Mouse (Mus musculus): ENCODE data around the gene Eif2ak1.

Gene Eif2ak1

DNA sequence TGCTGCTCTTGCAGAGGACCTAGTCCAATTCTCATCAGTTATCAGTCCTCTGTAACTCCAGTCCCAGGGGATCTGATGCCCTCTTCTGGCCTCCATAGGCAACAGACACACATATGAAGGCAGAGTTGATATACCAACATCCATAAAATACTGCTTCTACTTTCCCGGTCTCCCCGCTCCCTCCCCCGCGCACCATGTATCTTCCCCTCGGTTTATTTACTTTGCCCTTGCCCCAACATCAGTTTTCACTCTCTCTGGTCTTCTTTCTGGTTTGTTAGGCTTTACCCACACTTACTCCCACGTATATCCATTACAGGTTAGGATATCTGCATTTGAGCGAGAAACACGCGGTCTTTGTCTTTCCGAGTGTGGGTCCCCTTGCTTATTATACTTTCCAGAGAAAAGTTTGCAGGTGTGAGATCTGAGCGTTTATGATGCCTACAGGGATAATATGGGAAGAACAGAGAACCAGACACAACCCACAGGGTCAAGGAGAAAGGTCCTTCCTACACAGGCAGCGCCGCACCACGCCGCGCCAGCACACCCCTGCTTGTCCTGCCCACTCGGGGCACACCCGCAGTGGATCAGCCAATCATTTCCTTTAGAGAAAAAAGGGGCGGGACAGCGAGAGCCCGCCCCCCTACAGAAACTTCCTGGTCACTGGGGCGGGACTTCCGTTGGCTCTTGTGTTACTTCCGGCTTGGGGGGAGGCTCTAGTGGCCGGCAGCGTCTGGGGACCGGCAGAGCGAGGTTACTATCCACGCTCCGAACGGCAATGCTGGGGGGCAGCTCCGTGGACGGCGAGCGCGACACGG is at the start of gene Eif2ak1:
Gene Eif2ak1, plus strand, starts transcription at position 673 of the 815 bp plus-strand sequence.
- DNase-seq (ENCODE audit: low spot score in 2 of 2) = peak; percentile 93 to 95

DNA sequence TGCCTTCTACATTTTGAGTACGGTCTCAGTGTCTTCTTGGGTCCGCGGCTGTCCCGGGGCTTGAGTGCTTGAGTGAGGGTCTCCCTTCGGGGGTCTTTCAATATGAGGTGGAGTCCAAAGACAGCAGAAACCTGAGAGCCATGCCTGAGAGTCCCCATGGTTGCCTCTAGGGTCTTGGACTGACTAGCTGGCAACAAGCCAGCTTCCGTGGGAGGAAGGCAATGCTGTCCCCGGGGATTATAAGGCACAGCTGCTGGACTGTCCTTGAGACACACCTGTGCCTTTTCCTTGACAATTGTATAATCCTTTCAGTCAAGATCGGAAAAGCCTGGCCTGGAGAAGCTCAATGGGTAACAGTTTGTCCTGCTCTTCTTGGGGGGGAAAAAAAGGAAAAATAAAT is 35.6 kb upstream of the Eif2ak1 start:
- DNase-seq (ENCODE audit: low spot score in 2 of 2) = peak in 1 of 2 experiments; percentile 53

DNA sequence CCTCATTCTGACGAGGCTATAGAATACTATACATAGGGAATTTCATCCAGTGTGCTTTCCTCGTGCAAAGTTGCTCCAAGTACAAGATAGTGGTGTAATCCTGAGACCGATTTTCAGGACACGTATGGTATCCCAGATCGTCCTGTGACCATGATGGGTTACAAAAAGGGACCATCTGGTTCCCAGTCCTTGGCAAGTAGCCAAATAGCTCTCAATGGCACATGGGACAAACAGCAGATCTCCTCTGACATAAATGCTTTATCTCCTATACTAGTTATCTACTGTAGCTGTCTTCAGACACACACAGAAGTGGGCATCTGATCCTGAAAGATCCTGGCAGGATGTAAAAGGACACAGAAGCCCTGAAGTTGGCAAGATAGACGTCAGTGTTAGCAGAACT is 32.2 kb upstream of the Eif2ak1 start:
- no peak for DNase-seq (ENCODE audit: low spot score in 2 of 2)

DNA sequence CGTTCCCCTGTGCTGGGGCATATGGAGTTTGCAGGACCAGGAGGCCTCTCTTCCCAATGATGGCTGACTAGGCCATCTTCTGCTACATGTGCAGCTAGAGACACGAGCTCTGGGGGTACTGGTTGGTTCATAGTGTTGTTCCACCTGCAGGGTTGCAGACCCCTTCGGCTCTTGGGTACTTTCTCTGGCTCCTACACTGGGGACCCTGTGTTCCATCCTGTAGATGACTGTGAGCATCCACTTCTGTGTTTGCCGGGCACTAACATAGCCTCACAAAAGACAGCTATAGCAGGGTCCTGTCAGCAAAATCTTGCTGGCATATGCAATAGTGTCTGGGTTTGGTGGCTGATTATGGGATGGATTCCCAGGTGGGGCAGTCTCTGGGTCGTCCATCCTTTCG is 16.4 kb upstream of the Eif2ak1 start:
- peak in 1 of 2 experiments; percentile 24 for DNase-seq (ENCODE audit: low spot score in 2 of 2)

DNA sequence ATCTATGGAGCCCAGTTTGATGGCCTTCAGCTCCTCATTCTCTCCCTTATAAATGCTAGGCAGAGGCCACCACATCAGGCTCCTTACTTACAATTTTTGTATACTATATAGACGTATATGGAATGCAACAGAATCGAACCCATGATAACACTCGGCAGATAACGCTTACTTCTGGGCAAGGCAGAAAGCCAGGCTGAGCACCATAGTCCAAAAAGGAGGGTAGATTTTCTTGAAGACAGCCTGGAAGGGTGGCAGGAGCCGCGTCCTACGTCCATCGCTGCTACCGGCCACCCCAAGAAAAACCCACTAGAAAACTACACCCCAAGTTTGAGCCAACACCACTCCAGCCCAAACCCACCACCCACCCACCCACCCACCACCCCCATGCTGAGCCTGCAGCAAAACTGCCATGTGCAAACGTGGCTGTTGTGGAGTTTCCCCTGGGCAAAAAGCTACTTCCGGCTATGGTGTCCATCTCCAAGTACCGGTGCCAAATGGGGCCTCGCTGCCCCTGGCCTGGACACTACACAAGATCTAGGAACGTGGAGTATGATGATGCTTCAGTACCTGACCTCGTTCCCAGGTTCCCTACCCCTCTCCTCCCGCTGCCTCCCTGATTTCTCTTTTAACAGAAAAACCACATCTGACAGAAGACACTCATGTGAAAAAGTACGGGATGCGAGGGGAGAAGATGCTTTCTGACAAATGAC is 13.4 kb upstream of the Eif2ak1 start:
- peak in 1 of 2 experiments; percentile 55 for DNase-seq (ENCODE audit: low spot score in 2 of 2)

DNA sequence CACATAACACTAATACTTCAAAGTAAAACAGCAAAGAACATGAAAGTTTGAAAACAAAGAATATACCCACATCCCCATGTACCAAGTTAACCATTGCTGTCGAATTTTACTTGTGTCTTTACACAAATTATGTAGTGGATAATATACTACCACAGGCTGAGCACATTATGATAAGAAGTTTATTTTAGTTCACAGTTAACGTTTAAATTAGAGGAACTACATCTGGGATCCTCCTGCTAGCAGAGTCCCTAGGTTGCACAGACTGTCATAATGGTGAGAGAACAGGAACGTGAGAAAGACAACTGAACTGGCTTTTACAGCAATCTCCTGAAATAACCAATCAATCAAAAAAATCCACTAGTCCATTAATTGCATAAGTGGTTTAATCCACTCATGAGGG is 10.3 kb upstream of the Eif2ak1 start:
- no peak for DNase-seq (ENCODE audit: low spot score in 2 of 2)

DNA sequence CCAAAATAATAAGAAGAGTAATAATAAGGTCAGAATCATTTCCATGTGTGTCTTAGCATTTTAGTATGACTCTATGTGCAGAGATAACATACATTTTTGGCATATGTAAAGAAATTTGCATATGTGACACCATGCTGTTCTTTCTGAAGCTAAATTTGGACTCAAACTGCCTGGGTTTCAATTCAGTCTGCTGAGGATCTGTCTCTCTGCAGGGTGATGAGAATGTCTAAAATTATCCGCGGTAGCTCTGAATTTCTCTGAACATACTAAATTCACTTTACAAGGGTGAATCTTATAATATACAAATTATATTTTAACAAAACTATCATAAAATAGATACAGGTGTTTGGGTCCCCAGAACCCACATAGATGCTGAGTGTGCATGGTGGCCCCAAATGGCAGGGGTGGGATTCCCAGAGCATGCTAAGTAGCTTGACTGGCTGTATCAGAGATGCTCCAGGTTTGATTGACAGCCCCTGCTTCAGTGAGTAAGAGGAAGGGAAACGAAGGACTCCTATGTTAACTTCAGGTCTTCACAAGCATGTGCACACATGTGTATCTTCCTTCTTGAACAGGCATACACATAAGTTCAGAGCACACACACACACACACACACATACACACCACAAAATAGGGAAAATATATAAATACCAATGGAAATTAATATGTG is 8.0 kb upstream of the Eif2ak1 start:
- DNase-seq (ENCODE audit: low spot score in 2 of 2) = peak in 1 of 2 experiments; percentile 50

DNA sequence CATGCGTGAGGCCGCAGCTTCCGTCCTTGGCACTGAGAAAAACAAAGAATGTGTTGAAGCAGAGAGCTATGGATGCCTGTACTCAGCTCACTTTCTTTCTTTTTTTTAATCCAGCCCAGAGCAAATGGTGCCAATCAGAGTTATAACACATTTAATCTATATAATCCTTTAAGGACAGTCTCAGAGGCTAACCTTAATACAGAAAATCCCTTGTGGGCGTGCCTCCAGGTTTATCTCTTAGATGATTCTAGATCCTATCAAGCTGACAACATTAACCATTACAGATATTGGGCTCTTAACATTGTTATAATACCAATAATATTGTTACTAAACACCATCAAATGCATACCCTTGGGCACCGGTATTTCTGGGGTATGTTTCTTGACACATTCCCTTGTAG is 5.9 kb upstream of the Eif2ak1 start:
- DNase-seq (ENCODE audit: low spot score in 2 of 2) = no peak

DNA sequence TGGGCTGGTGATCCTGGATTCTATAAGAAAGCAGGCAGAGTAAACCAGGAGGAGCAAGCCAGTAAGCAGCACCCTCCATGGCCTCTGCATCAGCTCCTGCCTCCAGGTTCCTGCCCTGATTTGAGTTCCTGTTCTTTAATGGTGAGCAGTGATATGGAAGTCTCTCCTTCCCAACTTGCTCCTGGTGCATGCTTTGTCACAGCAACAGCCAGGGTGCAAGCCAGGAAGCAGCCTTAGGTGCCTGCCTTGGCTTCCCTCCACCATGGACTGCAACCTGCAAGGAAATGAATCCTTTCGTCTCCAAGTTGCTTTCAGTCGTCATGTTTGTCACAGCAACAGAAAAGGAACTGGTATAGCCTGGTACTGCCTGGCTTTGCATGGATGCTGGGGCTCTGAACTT is 3.0 kb upstream of the Eif2ak1 start:
- DNase-seq (ENCODE audit: low spot score in 2 of 2) = peak in 1 of 2 experiments; percentile 33

DNA sequence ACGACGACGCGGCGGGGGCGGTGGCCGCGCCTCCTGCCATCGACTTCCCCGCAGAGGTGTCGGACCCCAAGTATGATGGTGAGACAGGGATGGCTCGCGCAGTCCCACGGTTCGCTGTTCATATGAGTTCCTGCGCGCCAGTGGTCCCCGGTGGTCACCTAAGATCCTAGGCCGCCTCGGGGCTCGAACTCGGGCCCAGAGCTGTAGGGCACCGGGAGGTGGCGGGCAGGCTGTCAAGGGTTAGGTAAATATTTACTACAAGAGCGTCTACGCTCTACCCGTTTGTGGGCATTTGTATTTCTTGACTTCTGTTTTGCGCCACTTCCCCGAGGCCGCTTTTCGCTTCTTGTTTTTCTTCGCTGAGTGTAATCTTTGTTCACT is 333 bp downstream of the Eif2ak1 start:
- DNase-seq (ENCODE audit: low spot score in 2 of 2) = no peak

DNA sequence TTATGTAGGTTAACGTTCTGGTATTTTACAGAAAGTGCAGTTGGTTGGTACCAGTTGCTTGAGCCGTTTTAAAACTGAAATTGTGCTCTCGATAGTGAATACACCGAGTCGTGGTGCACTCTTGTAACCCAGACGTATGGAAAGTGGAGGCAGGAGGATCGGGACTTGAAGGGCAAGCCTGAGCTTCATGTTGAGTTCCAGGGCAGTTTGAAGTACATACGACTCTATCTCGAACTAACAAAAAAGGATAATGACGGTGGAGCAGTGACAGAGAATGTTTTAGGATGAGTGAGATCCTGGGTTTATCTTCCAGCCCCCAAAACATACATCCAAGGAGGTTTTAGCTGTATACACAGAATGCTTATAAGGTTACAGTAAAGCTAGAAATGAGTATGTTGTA is 873 bp downstream of the Eif2ak1 start:
- DNase-seq (ENCODE audit: low spot score in 2 of 2) = peak in 1 of 2 experiments; percentile 62

DNA sequence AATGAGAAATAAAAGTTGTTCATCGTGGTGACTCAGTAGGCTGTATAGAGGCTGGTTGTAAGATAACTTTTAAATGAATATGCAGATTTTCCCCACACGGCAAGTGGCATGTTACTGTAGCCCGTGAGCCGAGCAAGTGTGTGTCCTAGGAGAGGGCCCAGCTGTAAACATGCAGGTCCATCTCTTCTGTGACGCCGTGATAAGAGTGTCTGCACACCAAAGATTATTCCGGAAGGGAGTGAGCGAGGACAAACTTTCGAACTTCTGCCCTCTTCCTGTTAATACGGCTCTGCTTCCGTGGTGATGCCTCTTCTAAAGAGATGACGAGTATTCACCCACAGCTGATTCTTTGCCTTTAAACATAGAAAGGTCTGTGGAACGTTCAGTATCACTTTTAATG is 1.4 kb downstream of the Eif2ak1 start:
- peak; percentile 81 to 83 for DNase-seq (ENCODE audit: low spot score in 2 of 2)

DNA sequence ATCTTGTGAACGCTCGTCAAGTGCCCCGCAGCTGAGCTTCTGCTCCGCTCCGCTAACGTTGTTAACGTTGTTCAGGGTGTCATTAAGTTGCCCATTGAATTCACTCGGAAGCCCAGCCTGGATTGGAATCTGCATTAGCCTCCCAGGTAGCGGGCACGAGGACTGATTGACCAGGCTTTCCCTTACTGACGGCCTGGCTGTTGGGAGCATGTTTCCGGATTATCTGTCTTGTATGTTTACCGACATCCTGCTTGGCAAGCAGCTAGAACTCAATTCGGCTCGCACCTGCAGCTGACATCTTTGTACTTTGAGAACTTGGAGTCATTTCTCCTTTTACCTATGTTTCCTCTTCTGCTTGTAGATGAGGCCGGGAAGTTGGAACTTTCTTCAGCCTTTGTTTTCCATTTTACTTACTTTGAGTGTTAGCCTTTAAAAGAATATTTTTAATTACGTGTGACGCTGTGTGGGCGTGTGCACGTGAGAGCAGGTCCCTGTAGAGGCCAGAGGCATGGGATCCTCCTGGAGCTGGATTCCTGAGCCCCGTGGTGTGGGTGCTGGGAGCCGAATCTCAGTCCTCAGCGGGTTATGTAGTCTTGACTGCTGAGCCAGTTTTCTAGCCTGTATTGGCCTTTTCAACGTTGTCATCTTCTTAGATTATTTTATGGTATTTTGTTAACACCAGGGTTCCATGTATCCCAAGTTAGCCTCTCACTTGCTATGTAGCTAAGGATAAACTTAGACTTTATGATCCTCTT is 2.5 kb downstream of the Eif2ak1 start:
- peak in 1 of 2 experiments; percentile 64 for DNase-seq (ENCODE audit: low spot score in 2 of 2)

DNA sequence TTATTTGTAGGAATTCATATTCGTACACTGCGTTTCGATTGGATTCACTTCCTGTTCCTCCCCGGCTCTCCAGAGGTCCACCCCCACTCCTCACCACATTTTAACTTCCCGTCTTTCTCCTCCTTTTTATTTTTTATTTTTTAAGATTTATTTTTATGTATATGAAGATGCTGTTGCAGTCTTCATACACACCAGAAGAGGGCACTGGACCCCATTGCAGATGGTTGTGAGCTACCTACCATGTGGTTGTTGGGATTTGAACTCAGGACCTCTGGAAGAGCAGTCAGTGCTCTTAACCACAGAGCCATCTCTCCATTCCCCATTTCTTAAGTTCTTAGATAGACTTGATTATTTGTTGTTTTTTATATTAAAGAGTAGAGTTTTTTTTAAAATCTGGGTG is 3.2 kb downstream of the Eif2ak1 start:
- peak in 1 of 2 experiments; percentile 48 for DNase-seq (ENCODE audit: low spot score in 2 of 2)

DNA sequence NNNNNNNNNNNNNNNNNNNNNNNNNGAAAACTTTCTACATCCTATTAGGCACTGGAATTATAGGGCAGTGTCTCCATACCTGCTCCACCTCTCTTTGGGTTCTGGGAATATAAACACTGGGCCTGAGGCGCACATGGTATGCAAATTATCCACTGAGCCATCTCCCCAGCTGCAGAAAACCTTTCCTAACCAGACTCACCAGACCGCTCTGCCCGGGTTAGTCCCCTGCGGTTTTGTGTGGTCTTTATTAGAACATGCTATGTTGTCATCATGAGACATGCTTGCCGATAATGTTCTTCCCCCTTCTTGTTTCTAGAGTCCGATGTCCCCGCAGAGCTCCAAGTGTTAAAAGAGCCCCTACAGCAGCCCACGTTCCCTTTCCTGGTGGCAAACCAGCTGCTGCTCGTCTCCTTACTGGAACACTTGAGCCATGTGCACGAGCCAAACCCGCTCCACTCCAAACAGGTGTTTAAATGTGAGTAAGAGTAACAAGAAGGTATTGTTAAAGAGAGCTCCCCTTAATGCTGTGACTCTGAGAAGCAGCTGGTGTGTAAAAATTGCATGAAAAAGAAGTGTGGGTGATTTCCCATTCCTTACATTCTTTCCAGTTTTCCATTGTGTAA is 54.1 kb downstream of the Eif2ak1 start:
- DNase-seq (ENCODE audit: low spot score in 2 of 2) = no peak

DNA sequence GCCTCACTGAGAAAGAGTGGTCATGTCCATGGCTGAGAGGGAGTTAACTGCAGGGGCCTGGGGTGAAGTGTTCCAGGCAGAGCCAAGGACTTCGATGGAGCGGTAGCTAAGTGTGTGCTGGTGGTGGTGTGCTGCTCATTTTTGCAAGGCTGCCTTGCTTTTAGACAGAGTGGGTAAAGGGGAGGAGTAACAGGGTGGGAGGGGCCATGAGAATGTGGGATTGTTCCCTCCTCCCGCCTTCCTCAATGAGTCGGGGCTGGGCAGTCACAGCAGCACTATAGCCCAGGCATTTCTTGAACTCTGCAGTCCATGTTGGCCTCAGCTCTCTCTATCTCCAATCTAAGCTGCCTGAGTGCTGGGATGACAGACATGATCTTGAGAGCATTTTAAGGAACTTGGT is 57.0 kb downstream of the Eif2ak1 start:
- DNase-seq (ENCODE audit: low spot score in 2 of 2) = no peak

DNA sequence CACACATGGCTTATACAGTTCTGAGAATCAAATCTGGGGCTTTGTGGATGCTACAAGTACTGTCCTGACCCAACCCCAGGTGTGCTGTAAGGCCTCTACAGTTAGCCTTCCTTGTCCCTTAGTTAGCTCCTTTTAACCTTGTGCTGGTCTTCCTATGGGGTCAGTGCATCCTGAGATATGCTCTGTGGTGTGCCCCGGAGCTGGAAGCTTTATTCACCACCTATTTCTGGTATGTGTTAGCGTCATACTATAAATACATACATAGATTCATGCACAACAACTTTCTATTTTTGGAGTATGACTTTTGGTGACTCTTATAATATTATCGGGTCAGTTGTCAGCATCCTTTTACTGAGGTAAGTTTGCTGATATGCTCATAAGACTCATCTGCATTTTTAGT is 67.7 kb downstream of the Eif2ak1 start:
- DNase-seq (ENCODE audit: low spot score in 2 of 2) = no peak

DNA sequence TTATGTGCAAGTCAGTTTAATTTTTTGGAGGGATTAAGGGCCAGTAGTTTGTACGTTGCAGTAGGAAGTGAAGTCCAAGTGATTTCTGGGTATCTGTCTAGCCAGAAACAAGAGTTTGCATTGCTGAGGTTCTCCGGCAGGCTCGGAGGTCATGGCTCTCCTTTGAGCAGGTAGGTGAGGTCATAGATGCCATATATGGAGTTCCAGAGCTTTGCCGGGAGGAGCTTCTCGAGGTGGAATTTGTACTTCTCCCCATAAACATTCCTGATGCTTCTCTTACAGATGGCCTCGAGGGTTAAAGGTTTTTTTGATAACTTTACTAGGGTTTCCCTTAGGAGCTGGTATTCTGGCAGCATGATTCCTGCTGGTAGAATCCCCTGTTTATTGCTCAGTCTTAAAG is 73.2 kb downstream of the Eif2ak1 start:
- no peak for DNase-seq (ENCODE audit: low spot score in 2 of 2)

DNA sequence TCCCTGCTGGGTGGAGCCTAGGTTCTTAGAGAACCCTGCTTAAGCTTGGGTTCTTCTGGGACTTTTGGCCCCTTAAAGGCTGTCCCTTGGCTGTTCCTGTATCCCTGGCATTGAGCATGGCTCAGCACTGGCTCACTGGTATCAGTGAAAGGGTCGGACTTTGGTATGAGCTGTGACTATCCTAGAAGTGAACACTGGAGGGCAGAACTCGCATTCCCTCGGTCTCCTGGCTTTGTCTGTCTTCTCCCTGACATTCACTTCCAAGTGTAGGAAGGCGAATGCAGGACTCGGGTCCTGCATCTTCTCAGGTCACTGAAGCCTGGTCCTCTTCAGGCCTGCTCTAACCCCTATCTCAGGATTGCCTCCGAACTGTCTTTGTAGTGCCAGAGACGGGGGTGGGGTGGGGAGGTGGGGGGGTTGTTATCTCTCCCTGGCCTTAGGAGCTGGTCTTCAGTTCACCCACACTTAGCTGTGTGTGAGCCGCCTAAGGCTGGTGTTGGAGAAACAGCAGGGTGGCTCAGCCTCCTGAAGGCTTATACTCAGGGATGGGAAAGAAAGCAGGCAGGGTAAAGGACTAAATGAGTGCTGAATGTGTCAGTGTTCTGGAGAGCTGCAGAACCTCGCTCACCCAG is 74.8 kb downstream of the Eif2ak1 start:
- no peak for DNase-seq (ENCODE audit: low spot score in 2 of 2)

DNA sequence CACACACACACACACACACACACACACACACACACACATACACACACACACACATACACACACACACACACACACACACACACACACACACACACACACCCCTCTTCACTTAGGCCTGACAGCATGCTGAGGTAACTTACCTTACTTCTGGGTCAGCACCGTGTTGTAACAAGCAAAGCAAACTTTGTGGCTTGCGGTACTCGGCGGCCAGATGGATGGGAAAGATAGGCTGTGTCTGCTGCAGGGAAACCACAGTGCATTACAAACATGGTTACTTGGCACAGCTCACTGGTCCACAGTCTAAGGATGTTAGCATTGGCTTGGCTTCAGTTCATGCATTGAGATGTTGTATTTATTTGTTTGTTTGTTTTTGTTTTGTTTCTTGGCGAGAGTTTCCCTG is 75.8 kb downstream of the Eif2ak1 start:
- no peak for DNase-seq (ENCODE audit: low spot score in 2 of 2)

Data from spleen, postnatal 4 days (tissue).